16 mouse cellular contexts compared by ENCODE assay signal in genomic region chr17:4212586-4212985, GRCm38 (mm10).
DNase-seq lines count a peak whose midpoint lies in the region; ATAC-seq lines count a peak whose summit lies in the region.
"Had no signal": no experiment of that assay in that cellular context is flagged by ENCODE, and none has a peak within 500 bp of the region (broad histone marks: within the 10 kb centered on the region; RNA-seq: fewer than 3 reads in every experiment).

No protein-coding gene starts in this region.

- no peak for DNase-seq in frontal cortex, postnatal 10 days (ENCODE audit: low spot score in 2 of 2)
- DNase-seq in left cerebral cortex, adult 11 months (ENCODE audit: low spot score), result peak; percentile 53
- DNase-seq in left cerebral cortex, postnatal 4 days, result no peak
- peak; percentile 12 for DNase-seq in ZHBTc4 (ENCODE audit: low read depth, low spot score)
- peak; percentile 50 to 72 for DNase-seq in left cerebral cortex, postnatal 14 days (ENCODE audit: low spot score in 2 of 2)
- no peak for DNase-seq in MN1 (ENCODE audit: low spot score)
- DNase-seq: cerebellum, postnatal 10 days; gastrocnemius, postnatal 14 days; kidney, postnatal 36 days; liver; lung, postnatal 10 days; retina, postnatal 1 day; spleen, adult 18-20 months had no signal

- peak; percentile 88 for ATAC-seq in frontal cortex, adult (ENCODE audit: low TSS enrichment)
- no peak for ATAC-seq in inflammation-experienced regulatory T-cells, adult 6 months
- ATAC-seq: intestine, embryonic 16.5 days had no signal

- intact Hi-C loops in left cerebral cortex, postnatal 4 days (cut with DNase I), result no loop called here
- intact Hi-C loops in left cerebral cortex, postnatal 14 days (cut with DNase I), result no loop called here

Comparison
In these comparisons a context has a peak if more than half of its experiments do, and no peak if none do; other contexts are left out.
1. DNase-seq: peak in left cerebral cortex, adult 11 months (single experiment), ZHBTc4 (single experiment) and left cerebral cortex, postnatal 14 days (2 of 2); none in frontal cortex, postnatal 10 days (0 of 2), left cerebral cortex, postnatal 4 days (single experiment) and MN1 (single experiment).